Mouse (Mus musculus) erythroblast, embryonic 14.5 days (primary cell): ENCODE data around the gene Zfp36l1. TPM values are rescaled to one million over a fixed set of nuclear protein-coding genes. Genes with fewer than 3 reads are reported as not detected.
A peak's percentile ranks its signal among the peaks of the same experiment; 100 is the strongest.

ENCODE experiments used
- H3K27me3 ChIP-seq: 2 replicates; pipeline ENCODE4 v1.6.1; 2012; ENCODE audit warnings: inconsistent platforms; ENCODE audit not compliant: control insufficient read depth
- H3K36me3 ChIP-seq: 2 replicates; pipeline ENCODE4 v1.6.1; 2012; ENCODE audit warnings: mild to moderate bottlenecking, inconsistent platforms; ENCODE audit not compliant: control insufficient read depth
- H3K4me1 ChIP-seq: 2 replicates; pipeline ENCODE4 v1.6.1; 2012; ENCODE audit warnings: inconsistent platforms; ENCODE audit not compliant: control insufficient read depth
- H3K4me3 ChIP-seq: replicated peaks from 2 replicates; pipeline ENCODE3; 2012; ENCODE audit warnings: moderate library complexity, mild to moderate bottlenecking, inconsistent platforms
- H3K9me3 ChIP-seq: 2 replicates; pipeline ENCODE4 v1.6.1; 2012; ENCODE audit warnings: low read length, inconsistent platforms, mixed read lengths; ENCODE audit not compliant: control insufficient read depth
- GATA1 ChIP-seq: IDR thresholded peaks from 2 replicates; pipeline ENCODE4 v1.6.1; 2012; ENCODE audit warnings: low read length, inconsistent platforms, mixed read lengths
- TAL1 ChIP-seq: IDR thresholded peaks from 3 replicates; pipeline ENCODE4 v1.6.1; 2012; ENCODE audit warnings: low read length, inconsistent platforms, mixed read lengths
- polyA plus RNA-seq: library from polyadenylated mRNA; stranded (reverse); fragments of >175 nt; gene quantifications from 2 replicates; pipeline ENCODE4 v1.2.3, GENCODE M21; 2012

Zfp36l1 gene
- polyA plus RNA-seq, 1 experiment, result 9.0 TPM

DNA sequence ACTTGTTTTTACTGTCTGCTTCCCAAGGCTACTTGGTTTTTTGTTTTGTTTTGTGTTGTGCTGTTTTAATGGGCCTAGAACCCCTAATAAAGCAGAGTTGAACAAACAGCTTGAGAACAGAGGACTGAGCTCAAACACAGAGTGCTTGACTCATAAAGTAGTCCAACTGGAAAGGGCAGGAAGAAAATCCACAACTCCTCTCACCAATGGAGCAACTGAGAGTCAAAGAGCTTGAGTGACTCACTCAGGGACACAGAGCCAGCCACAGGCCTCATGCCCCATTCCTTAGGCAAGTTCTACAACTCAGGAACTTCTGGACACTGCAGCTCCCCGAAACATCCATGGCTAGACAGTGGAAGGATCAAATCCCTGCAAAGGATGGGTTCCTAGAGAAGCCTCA is 14.0 kb downstream of the Zfp36l1 start:
- Histone ChIP-seq H3K4me3 (no peak overlapping the region), H3K9me3 (no peaks in the 10 kb centered on the region), H3K27me3 (peaks cover 1% of the 10 kb centered on the region; the same call in 1 of the 2 replicates), H3K36me3 (no peaks in the 10 kb centered on the region), H3K4me1 (peaks cover 17% of the 10 kb centered on the region)
- TF ChIP-seq TAL1 (no peak), GATA1 (no peak)

DNA sequence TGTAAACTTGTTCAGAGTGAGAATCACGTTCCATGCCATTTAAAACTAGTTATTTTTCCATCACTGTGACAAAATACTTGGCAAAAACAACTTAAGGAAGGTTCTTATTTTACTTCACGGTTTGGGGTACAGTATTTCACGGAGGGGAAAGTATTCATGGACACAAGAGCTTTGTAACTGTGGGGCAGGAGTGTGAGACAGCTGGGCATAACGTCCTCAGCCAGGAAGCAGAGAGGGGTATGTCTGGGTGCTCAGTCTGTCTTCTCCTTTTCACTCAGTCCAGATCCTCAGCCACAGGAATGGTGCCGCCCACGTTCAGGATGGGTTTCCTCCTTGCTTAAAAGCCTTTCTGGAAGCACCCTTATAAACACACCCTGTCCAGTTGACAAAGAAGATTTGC is 16.1 kb downstream of the Zfp36l1 start:
- TF ChIP-seq TAL1 (no peak), GATA1 (no peak)
- peaks cover 23% of the 10 kb centered on the region for H3K4me1 ChIP-seq
- H3K36me3 ChIP-seq, result no peaks in the 10 kb centered on the region
- H3K27me3 ChIP-seq, result peaks cover 3% of the 10 kb centered on the region; the same call in 1 of the 2 replicates
- H3K9me3 ChIP-seq, result no peaks in the 10 kb centered on the region
- no peak overlapping the region for H3K4me3 ChIP-seq

DNA sequence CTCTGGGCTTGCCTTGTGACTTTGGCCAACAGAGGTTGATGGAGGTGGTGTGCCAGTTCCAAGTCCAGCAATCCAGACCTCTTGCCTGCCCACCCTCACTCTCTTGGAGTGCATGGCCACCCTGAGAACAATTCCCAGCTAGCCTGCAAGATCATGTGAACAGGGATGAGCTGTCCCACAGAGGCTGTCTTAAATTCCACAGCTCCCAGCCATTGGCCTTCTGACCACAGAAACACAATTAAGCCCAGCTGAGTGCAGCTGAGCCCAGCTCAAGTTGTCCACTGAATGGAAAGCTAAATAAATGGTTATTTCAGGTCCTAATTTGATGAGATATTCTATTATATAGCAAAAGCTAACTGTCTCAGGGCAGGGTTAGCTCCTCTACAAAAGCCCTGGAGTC is 20.0 kb downstream of the Zfp36l1 start:
- Histone ChIP-seq H3K36me3 (no peaks in the 10 kb centered on the region), H3K9me3 (no peaks in the 10 kb centered on the region), H3K27me3 (peaks cover 3% of the 10 kb centered on the region; the same call in 1 of the 2 replicates), H3K4me1 (peaks cover 59% of the 10 kb centered on the region), H3K4me3 (no peak overlapping the region)
- TF ChIP-seq TAL1 (no peak), GATA1 (no peak)

DNA sequence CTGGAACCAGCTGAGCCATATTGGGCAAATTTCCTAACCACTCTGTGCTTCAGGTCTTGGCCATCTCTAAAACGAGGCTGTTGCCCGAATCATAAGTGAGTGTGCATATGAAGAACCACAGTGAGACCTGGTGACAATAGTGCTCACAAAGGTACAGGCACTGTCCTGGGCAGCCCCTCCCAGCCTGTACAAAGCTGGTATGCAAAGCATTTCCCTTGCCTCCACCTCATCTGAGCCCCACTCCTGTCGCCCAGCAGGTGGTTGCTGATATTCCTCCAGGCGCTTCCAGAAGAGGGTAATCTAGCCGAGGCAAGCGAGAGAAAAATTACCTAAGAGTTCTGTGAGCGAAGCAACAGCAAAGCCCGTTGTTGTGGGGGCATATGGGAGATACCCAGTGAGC is 21.7 kb downstream of the Zfp36l1 start:
- peak overlapping the region; percentile 12 for H3K4me3 ChIP-seq
- H3K9me3 ChIP-seq, result no peaks in the 10 kb centered on the region; the same call in 1 of the 2 replicates
- H3K36me3 ChIP-seq, result peaks cover 3% of the 10 kb centered on the region; the same call in 1 of the 2 replicates
- TF ChIP-seq TAL1 (no peak), GATA1 (no peak)
- peaks cover 64% of the 10 kb centered on the region for H3K4me1 ChIP-seq
- H3K27me3 ChIP-seq, result peaks cover 3% of the 10 kb centered on the region; the same call in 1 of the 2 replicates

DNA sequence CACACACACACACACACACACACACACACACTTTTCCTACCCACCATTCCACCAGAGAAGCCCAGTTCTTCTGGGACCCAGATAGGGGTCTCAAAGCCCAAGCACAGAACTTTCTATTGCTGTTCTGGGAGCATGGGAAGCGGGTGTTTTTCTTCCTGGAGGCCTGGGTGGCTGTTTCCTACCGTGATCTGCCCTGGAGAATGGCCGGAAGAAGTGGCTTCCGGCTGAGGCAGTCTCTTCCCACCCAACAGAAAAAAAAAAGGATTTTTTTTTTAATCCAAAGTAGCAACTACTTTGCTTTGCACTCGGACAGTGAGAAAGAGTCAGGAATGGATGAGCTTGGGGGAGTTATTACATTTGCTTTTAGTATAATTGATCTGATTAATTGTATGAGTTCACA is 22.3 kb downstream of the Zfp36l1 start:
- peaks cover 3% of the 10 kb centered on the region; the same call in 1 of the 2 replicates for H3K27me3 ChIP-seq
- H3K36me3 ChIP-seq, result peaks cover 3% of the 10 kb centered on the region; the same call in 1 of the 2 replicates
- H3K4me1 ChIP-seq, result peaks cover 64% of the 10 kb centered on the region
- TF ChIP-seq GATA1, result no peak
- TF ChIP-seq TAL1, result no peak
- no peak overlapping the region for H3K4me3 ChIP-seq
- H3K9me3 ChIP-seq, result no peaks in the 10 kb centered on the region; the same call in 1 of the 2 replicates

DNA sequence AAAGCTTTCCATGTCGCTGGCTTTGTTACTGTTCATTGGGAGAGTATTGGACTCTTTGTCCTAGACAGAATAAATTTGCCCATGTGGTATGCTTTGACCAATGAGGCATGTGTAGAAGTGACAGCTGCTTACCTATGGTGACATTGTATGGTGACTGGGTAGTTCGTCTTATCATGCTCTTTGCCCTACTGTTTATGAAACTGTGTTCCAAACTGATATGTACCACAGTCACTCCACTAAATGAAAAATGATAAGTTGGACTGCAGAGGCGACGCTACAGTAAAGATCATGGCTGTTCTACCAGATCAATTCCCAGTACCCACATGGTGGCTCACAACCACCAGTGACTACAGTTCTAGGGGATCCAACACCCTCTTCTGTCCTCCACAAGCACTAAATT is 24.7 kb downstream of the Zfp36l1 start:
- Histone ChIP-seq H3K4me1 (peaks cover 77% of the 10 kb centered on the region), H3K36me3 (peaks cover 3% of the 10 kb centered on the region; the same call in 1 of the 2 replicates), H3K4me3 (no peak overlapping the region), H3K27me3 (no peaks in the 10 kb centered on the region), H3K9me3 (no peaks in the 10 kb centered on the region; the same call in 1 of the 2 replicates)
- TF ChIP-seq GATA1 (peak; percentile 57), TAL1 (peak; percentile 58)

DNA sequence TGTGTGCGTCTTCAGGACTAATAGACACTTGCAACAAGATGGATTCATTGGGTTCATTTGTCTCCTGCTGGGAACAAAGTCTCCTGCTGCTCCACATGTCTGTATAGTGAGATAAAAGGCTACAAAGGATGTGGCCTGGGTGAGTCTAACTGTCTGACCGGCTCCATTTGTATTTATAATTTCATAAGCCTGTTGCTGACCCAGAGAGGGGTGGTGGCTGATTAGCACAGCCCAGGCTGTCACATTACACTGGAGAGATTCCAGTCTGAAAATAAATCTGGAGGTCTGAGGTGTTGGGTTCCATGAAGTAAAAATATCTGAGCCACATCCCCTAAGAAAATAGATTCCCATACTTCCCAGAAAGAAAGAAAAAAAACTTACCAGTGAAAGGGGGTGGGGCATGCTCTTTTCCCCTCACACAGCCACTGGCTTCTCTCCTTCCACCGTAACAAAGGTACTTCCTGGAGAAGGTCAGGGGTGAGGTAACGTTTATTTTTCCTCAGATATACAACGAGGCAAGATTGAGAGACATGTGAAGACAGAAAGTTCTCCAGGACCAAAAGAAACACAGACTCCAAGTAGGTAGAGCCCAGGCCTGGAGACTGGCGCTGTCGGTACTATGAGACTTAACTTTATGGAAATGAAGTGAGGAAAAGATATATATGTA is 28.2 kb downstream of the Zfp36l1 start:
- peaks cover 3% of the 10 kb centered on the region; the same call in 1 of the 2 replicates for H3K36me3 ChIP-seq
- no peaks in the 10 kb centered on the region; the same call in 1 of the 2 replicates for H3K9me3 ChIP-seq
- H3K4me1 ChIP-seq, result peaks cover 70% of the 10 kb centered on the region
- H3K4me3 ChIP-seq, result no peak overlapping the region
- H3K27me3 ChIP-seq, result no peaks in the 10 kb centered on the region
- TF ChIP-seq GATA1 (no peak), TAL1 (no peak)

DNA sequence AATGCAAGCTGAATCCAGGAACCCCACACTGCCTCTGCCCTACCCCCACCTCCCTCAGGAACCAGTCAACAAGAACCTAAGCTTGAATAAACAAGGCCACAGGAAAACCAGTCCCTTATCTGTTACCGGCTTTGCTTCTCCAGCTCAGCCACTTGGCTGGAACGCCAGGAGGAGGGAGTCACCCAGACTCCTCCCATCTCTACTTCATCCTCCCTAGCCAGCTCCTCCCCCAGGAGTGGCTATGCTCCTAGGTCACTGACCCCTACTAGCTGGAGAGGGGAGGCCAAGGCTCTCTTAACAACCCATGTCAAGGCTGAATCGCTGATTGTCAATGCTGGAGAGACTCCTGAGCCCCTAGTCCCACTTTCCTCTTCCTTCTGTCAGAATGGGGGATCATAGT is 28.9 kb downstream of the Zfp36l1 start:
- Histone ChIP-seq H3K36me3 (peaks cover 3% of the 10 kb centered on the region; the same call in 1 of the 2 replicates), H3K4me3 (peak overlapping the region; percentile 32), H3K27me3 (no peaks in the 10 kb centered on the region), H3K9me3 (no peaks in the 10 kb centered on the region; the same call in 1 of the 2 replicates), H3K4me1 (peaks cover 65% of the 10 kb centered on the region)
- TF ChIP-seq TAL1, result no peak
- peak; percentile 37; the same call in 1 of the 2 replicates for TF ChIP-seq GATA1

DNA sequence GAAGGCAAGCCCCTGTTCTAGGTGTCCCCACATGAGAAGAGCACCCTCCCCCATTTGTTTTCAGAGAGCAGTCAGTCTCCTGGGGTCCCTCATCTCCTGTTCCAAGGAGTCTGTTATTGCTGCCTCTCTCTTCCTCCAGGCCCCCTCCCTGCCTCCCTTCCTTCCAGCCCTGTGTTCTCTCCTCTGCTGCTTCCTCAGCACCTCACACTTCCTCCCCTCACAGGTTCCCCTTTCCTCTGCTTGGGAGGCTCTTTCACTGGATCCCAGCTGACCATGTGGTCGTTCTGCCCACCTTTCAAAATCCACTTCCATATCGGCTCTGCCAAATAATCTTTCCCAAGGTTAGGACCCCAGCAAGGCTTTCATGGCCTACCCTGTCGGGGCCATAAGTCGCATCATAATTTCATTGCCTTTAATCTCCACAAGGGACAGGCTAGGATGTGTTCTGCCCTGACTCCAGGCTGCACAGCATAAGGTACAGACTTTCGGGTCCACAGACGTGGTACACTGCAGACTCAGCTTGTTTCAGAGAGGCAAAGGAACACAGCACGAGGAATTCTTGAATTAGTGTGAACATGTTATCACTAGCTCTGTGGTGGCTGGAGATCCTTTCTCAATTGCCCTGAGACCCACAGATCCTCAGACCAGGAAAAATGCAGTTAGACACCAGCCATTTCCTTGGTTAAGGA is 29.5 kb downstream of the Zfp36l1 start:
- no peak for TF ChIP-seq TAL1
- peaks cover 3% of the 10 kb centered on the region; the same call in 1 of the 2 replicates for H3K36me3 ChIP-seq
- no peaks in the 10 kb centered on the region; the same call in 1 of the 2 replicates for H3K9me3 ChIP-seq
- peak overlapping the region; percentile 32 for H3K4me3 ChIP-seq
- H3K27me3 ChIP-seq, result no peaks in the 10 kb centered on the region
- H3K4me1 ChIP-seq, result peaks cover 60% of the 10 kb centered on the region
